Mouse (Mus musculus) stomach, postnatal 0 days (tissue): Measurements from ENCODE around the gene Rprd2.

Experiments
- CTCF ChIP-seq: IDR thresholded peaks from 2 replicates; pipeline ENCODE4 v1.5.1; 2016; ENCODE audit warnings: antibody characterized with exemption, low read depth, mild to moderate bottlenecking, moderate library complexity
- EP300 ChIP-seq: optimal IDR thresholded peaks from 2 replicates; pipeline ENCODE3; 2016; ENCODE audit warnings: antibody characterized with exemption

DNA sequence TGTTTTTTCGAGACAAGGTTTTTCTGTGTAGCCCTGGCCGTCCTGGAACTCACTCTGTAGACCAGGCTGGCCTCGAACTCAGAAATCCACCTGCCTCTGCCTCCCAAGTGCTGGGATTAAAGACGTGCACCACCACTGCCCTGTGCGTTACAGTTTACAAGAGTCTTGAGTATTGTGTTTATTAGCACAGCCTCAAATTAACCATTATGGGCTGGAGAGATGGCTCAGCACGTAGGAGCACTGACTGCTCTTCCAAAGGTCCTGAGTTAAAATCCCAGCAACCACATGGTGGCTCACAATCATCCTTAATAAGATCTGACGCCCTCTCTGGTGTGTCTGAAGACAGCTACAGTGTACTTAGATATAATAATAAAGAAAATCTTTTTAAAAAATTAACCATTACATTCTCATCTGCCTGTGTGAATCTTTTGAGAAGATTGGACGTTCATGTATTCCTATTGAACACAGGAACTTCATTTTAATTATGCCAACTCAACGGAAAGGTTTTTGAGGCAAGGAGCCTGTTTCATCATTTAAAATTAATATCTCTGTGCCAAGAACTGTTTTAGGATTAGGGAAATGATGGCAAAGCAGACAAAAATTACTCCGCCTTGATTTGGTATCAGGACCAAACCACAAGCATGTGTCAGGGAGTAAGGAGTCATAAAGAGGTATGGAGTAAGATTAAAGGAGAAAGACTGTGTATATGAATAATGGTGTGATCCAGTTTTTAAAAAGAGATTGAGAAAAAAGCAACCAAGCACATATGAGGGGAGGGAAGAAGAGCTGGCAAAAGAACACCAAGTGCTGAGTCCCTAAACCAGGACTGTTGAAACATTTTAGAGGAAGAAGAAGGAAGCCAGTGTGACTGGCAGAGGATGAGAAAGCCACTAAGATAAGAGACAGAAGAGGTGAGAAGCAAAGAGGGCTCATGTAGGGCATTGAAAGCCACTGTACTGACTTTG lies 1.7 kb upstream of the Rprd2 start:
- TF ChIP-seq CTCF (no peak; the same call in 1 of the 2 replicates), EP300 (no peak)
